Mouse (Mus musculus): ENCODE results near the gene Rhbdl1. TPM values are rescaled to one million over a fixed set of nuclear protein-coding genes. Genes with fewer than 3 reads are reported as not detected.

The Rhbdl1 gene
- polyA plus RNA-seq, 1 experiment from 2014 or later = 1.4 TPM

- H3K27me3 ChIP-seq = no peaks in the 10 kb centered on the region
- H3K9ac ChIP-seq = peak within 1 kb of the TSS; percentile 72
- H3K4me2 ChIP-seq (replicated peaks) = peak within 1 kb of the TSS; percentile 99
- peak within 1 kb of the TSS; percentile 82 for H3K4me3 ChIP-seq
- H3K4me1 ChIP-seq = peaks cover 15% of the 10 kb centered on the region
- H3K9me3 ChIP-seq = no peaks in the 10 kb centered on the region
- peak; percentile 87 for ATAC-seq (ENCODE audit: low FRiP score, low read depth)
- H3K36me3 ChIP-seq = no peaks in the 10 kb centered on the region
- H3K27ac ChIP-seq = peak within 1 kb of the TSS; percentile 63; the same call in 1 of the 2 replicates
- 1% methylated on average over 23 of the region's 24 CpGs for WGBS
Measured at GRCm38 (mm10) chr17:25868601-25869191, 31.6 kb upstream of the Rhbdl1 start, which contains the start of gene Mcrip2. Gene Mcrip2 (minus strand): TSS chr17:25868764.

- peak; percentile 12; the same call in 1 of the 2 replicates for ATAC-seq (ENCODE audit: low FRiP score, low read depth)
- peaks cover 15% of the 10 kb centered on the region for H3K4me1 ChIP-seq
- H3K27ac ChIP-seq = no peak overlapping the region
- peak overlapping the region; percentile 99 for H3K4me2 ChIP-seq (replicated peaks)
- peak overlapping the region; percentile 82 for H3K4me3 ChIP-seq
- no peaks in the 10 kb centered on the region for H3K36me3 ChIP-seq
- 1% methylated on average over 42 of the region's 42 CpGs for WGBS
- H3K9me3 ChIP-seq = no peaks in the 10 kb centered on the region
- no peaks in the 10 kb centered on the region for H3K27me3 ChIP-seq
- H3K9ac ChIP-seq = peak overlapping the region; percentile 72
Measured at GRCm38 (mm10) chr17:25867836-25868600, 30.9 kb upstream of the Rhbdl1 start.

- H3K27me3 ChIP-seq = no peaks in the 10 kb centered on the region
Measured at GRCm38 (mm10) chr17:25867509-25867835, 30.4 kb upstream of the Rhbdl1 start.

GRCm38 (mm10) chr17:25866172-25866571, 29.1 kb upstream of the Rhbdl1 start:
- WGBS = 84% methylated on average over 3 of the region's 3 CpGs
- H3K27ac ChIP-seq = no peak overlapping the region
- no peaks in the 10 kb centered on the region for H3K36me3 ChIP-seq
- H3K9ac ChIP-seq = no peak overlapping the region
- no peaks in the 10 kb centered on the region for H3K27me3 ChIP-seq
- H3K9me3 ChIP-seq = no peaks in the 10 kb centered on the region
- peaks cover 22% of the 10 kb centered on the region for H3K4me1 ChIP-seq
- no peak for ATAC-seq (ENCODE audit: low FRiP score, low read depth)
- H3K4me3 ChIP-seq = no peak overlapping the region
- no peak overlapping the region for H3K4me2 ChIP-seq (replicated peaks)

More at GRCm38 (mm10) chr17:25867509-25867835, 30.4 kb upstream of the Rhbdl1 start:
- 14% methylated on average over 7 of the region's 7 CpGs for WGBS
- no peak for ATAC-seq (ENCODE audit: low FRiP score, low read depth)
- Histone ChIP-seq H3K9ac (peak overlapping the region; percentile 72), H3K9me3 (no peaks in the 10 kb centered on the region), H3K4me2 (replicated peaks) (peak overlapping the region; percentile 99), H3K4me1 (peaks cover 15% of the 10 kb centered on the region), H3K4me3 (peak overlapping the region; percentile 82), H3K36me3 (no peaks in the 10 kb centered on the region), H3K27ac (no peak overlapping the region)

DNA sequence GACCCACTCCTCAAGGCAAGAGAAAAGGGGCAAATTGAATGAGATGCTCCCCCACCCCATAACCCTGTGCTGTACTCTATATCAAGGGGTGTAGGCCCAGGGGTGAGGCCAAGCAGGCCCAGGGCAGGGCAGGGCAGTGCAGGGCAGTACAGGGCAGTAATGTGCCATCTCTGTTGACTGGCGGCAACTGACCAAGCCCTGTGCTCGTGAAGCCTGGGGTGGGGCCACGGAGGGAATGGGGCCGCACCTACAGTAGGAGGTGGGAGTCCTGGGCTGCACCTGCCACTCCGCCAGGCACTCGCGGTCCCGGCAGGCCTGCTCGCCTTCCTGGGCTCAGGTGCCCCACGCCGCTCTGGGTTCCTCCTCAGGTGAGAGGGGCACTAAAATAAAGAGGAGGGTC, 28.2 kb upstream of the Rhbdl1 start:
- Histone ChIP-seq H3K36me3 (no peaks in the 10 kb centered on the region), H3K4me1 (peaks cover 30% of the 10 kb centered on the region), H3K4me3 (no peak overlapping the region), H3K4me2 (replicated peaks) (no peak overlapping the region), H3K9me3 (no peaks in the 10 kb centered on the region), H3K27ac (no peak overlapping the region), H3K9ac (no peak overlapping the region), H3K27me3 (no peaks in the 10 kb centered on the region)
- no peak for ATAC-seq (ENCODE audit: low FRiP score, low read depth)
- WGBS = 91% methylated on average over 11 of the region's 11 CpGs

- Histone ChIP-seq H3K27ac (no peak overlapping the region), H3K27me3 (no peaks in the 10 kb centered on the region), H3K4me1 (peaks cover 33% of the 10 kb centered on the region), H3K4me2 (replicated peaks) (no peak overlapping the region), H3K4me3 (no peak overlapping the region), H3K9ac (peak overlapping the region; percentile 3; the same call in 1 of the 2 replicates), H3K9me3 (no peaks in the 10 kb centered on the region), H3K36me3 (no peaks in the 10 kb centered on the region)
- no peak for ATAC-seq (ENCODE audit: low FRiP score, low read depth)
- WGBS = 90% methylated on average over 14 of the region's 14 CpGs
Measured at GRCm38 (mm10) chr17:25864311-25864710, 27.2 kb upstream of the Rhbdl1 start.

DNA sequence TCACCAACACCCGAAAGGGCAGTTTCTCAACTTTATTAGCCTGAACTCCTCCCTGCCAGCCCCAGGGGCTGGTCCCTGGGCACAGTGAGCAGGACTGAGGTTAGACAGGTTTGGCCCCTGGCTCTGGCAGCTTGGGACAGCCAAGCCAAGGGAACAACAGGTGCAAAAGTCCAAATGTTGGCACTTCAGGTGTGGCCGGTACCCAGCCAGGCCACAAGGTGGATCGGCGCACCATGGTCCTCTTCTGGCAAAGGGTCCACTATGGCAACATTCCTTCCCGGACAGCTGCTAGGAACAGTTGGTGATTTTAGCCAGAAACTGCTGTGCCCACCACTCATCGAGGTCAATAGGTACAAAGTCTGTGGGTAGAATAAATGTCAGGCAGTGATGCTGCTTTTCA, 26.6 kb upstream of the Rhbdl1 start:
- Histone ChIP-seq H3K9ac (no peak overlapping the region), H3K4me2 (replicated peaks) (no peak overlapping the region), H3K27me3 (no peaks in the 10 kb centered on the region), H3K4me3 (no peak overlapping the region), H3K36me3 (peaks cover 2% of the 10 kb centered on the region; the same call in 1 of the 2 replicates), H3K9me3 (no peaks in the 10 kb centered on the region), H3K27ac (no peak overlapping the region), H3K4me1 (peaks cover 29% of the 10 kb centered on the region)
- WGBS = 83% methylated on average over 6 of the region's 6 CpGs
- ATAC-seq (ENCODE audit: low FRiP score, low read depth) = no peak

- ATAC-seq (ENCODE audit: low FRiP score, low read depth) = no peak
- H3K36me3 ChIP-seq = peaks cover 5% of the 10 kb centered on the region
- 9% methylated on average over 6 of the region's 6 CpGs for WGBS
Measured at GRCm38 (mm10) chr17:25861704-25862612, 24.9 kb upstream of the Rhbdl1 start.

GRCm38 (mm10) chr17:25860832-25861703, 24.0 kb upstream of the Rhbdl1 start, which contains the start of gene Wdr90:
Gene Wdr90 (minus strand): TSS chr17:25861501.
- peak within 1 kb of the TSS; percentile 72 for H3K4me3 ChIP-seq
- WGBS = 3% methylated on average over 65 of the region's 65 CpGs
- H3K27me3 ChIP-seq = no peaks in the 10 kb centered on the region
- H3K9ac ChIP-seq = peak within 1 kb of the TSS; percentile 87
- peak within 1 kb of the TSS; percentile 91 for H3K4me2 ChIP-seq (replicated peaks)
- peaks cover 18% of the 10 kb centered on the region for H3K4me1 ChIP-seq
- peak within 1 kb of the TSS; percentile 83 for H3K27ac ChIP-seq
- H3K36me3 ChIP-seq = peaks cover 7% of the 10 kb centered on the region
- H3K9me3 ChIP-seq = no peaks in the 10 kb centered on the region
- peak; percentile 92 for ATAC-seq (ENCODE audit: low FRiP score, low read depth)

More at GRCm38 (mm10) chr17:25861704-25862612, 24.9 kb upstream of the Rhbdl1 start:
- no peaks in the 10 kb centered on the region for H3K27me3 ChIP-seq
- peak overlapping the region; percentile 91 for H3K4me2 ChIP-seq (replicated peaks)
- peaks cover 18% of the 10 kb centered on the region for H3K4me1 ChIP-seq
- H3K4me3 ChIP-seq = peak overlapping the region; percentile 72
- peak overlapping the region; percentile 83 for H3K27ac ChIP-seq
- peak overlapping the region; percentile 87 for H3K9ac ChIP-seq
- no peaks in the 10 kb centered on the region for H3K9me3 ChIP-seq

DNA sequence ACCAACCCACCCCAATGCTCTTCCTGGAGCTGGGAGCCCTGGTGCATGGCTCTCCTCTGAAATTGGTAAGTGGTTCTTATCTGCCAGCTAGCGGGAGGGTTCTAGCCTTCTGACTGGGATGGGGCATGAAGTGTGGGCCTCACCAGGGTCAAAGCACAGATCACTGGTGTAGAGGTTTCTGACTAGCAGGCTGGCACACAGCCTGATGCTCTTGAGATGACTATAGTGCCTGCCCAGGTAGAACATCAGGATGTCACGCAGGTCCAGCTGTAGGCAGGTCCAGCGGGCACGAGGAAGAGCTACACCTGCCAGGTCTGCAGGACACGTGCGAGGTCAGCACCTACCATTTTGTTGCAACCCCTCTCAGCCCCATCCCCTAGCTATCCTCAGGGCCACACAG, 23.1 kb upstream of the Rhbdl1 start:
- peak overlapping the region; percentile 72 for H3K4me3 ChIP-seq
- peaks cover 18% of the 10 kb centered on the region for H3K4me1 ChIP-seq
- 89% methylated on average over 6 of the region's 6 CpGs for WGBS
- ATAC-seq (ENCODE audit: low FRiP score, low read depth) = no peak
- H3K36me3 ChIP-seq = peaks cover 11% of the 10 kb centered on the region
- H3K9ac ChIP-seq = peak overlapping the region; percentile 87
- no peaks in the 10 kb centered on the region for H3K27me3 ChIP-seq
- H3K27ac ChIP-seq = no peak overlapping the region
- peak overlapping the region; percentile 91 for H3K4me2 ChIP-seq (replicated peaks)
- no peaks in the 10 kb centered on the region for H3K9me3 ChIP-seq

GRCm38 (mm10) chr17:25844396-25844901, 7.4 kb upstream of the Rhbdl1 start, which contains the start of gene Rhot2:
Gene Rhot2 (minus strand): TSS chr17:25844851.
- Histone ChIP-seq H3K4me1 (peaks cover 19% of the 10 kb centered on the region), H3K4me2 (replicated peaks) (peak within 1 kb of the TSS; percentile 91), H3K9ac (peak within 1 kb of the TSS; percentile 92), H3K4me3 (peak within 1 kb of the TSS; percentile 84), H3K27ac (peak within 1 kb of the TSS; percentile 80), H3K36me3 (peaks cover 79% of the 10 kb centered on the region), H3K9me3 (no peaks in the 10 kb centered on the region), H3K27me3 (no peaks in the 10 kb centered on the region)
- peak; percentile 93 for ATAC-seq (ENCODE audit: low FRiP score, low read depth)
- under 1% methylated on average over 19 of the region's 21 CpGs for WGBS
